Mouse (Mus musculus) MEL-GATA-1-ER (cell line): ENCODE measurements at regions not wholly inside any gene's neighbourhood (a gene's known extent, or its start where the extent isn't known, plus 50 kb on each side); places are given as distances from the start of the nearest gene placed in this dataset.
"Not testable (repeated sequence)": the region's sequence is repeated elsewhere in the genome, so short reads cannot be mapped to it uniquely, and the experiment has no call there.

ENCODE experiments used
- DNase-seq: peaks from one replicate; pipeline ENCODE4 v3.0.0-alpha.2; 2012; ENCODE audit warnings: low read depth; ENCODE audit errors: extremely low read depth

DNA sequence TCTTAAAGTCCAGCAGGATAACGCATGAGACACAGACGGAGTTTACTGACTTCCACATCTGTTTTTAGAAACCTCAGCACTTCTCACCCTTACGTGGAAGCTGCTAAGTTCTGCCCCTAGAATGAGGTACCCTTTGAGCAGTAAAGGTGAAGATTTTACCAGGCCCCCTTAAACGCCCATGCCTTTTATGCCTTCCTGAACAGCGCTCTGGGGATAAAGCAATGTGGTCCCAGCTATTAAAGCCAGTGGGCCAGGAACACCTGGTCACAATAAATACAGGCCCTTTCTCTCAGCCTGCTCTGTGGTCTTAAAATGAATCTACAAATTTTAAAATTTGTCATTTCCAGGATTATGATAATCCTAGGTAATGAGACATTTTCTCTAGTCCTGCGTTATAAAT is 57.9 kb downstream of the Llph start:
- DNase-seq, result no peak

- no peak for DNase-seq
Measured at GRCm38 (mm10) chr10:120291912-120292311, 65.0 kb downstream of the Llph start.

DNA sequence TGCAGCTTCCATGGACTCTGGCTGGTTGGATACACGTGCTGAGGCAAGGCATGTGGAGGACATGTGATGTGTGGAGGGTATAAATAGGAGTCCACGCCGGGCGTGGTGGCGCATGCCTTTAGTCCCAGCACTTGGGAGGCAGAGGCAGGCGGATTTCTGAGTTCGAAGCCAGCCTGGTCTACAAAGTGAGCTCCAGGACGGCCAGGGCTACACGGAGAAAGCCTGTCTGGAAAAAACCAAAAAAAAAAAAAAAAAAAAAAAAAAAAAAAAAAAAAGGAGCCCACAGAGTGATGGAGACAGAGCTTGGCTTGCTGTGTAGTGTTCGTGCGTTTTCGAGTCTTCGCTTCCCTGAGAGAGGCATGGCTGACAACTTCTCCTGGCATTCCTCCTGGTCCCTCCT is 66.5 kb downstream of the Llph start:
- not testable (repeated sequence) for DNase-seq

DNA sequence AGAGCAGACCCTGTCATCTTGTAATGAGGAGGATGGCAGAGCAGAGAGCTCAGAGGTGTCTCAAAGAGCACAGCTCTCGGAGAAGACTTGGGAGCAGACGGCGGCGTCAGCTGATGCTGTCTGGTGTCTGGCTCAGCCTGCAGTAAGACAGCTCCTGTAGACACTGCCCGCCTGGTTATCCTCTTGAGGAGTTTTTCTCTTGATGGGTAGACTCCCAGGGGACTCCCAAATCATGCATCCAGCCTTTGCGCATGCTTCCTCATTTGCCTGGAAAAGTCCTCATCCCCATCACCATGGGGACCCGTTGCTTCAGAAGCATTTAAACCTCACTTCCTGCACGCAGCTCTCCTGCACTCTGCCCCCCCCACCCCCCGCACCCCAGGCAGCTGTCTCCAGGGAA is 67.6 kb downstream of the Llph start:
- DNase-seq, result no peak

GRCm38 (mm10) chr10:120297311-120297710 is 70.4 kb downstream of the Llph start:
- DNase-seq, result no peak

GRCm38 (mm10) chr10:120298293-120298927 is 71.5 kb downstream of the Llph start:
- no peak for DNase-seq

DNA sequence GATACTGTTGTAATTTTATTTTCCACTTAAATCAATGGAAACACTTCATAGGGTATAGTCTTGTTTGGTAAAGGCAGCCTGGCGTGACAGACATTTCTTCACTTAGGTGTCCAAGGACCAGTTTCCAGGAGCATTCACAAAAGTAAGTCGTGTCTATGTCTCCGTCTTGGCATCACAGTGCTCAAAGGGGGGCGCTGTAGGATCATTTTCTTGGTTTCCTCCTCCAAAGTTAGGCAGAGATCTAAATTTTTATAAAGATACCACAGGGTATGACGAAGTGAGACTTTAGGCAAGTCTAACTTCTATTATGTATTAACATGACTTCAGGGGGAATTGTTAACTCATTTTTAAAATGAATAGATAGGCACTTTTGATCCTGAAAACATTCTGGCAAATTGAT is 79.1 kb downstream of the Llph start:
- DNase-seq, result peak; percentile 36

- no peak for DNase-seq
Measured at GRCm38 (mm10) chr10:120308681-120309080, 81.8 kb downstream of the Llph start.
